ENCODE assay signal across 8 mouse cellular contexts in the genomic region with DNA sequence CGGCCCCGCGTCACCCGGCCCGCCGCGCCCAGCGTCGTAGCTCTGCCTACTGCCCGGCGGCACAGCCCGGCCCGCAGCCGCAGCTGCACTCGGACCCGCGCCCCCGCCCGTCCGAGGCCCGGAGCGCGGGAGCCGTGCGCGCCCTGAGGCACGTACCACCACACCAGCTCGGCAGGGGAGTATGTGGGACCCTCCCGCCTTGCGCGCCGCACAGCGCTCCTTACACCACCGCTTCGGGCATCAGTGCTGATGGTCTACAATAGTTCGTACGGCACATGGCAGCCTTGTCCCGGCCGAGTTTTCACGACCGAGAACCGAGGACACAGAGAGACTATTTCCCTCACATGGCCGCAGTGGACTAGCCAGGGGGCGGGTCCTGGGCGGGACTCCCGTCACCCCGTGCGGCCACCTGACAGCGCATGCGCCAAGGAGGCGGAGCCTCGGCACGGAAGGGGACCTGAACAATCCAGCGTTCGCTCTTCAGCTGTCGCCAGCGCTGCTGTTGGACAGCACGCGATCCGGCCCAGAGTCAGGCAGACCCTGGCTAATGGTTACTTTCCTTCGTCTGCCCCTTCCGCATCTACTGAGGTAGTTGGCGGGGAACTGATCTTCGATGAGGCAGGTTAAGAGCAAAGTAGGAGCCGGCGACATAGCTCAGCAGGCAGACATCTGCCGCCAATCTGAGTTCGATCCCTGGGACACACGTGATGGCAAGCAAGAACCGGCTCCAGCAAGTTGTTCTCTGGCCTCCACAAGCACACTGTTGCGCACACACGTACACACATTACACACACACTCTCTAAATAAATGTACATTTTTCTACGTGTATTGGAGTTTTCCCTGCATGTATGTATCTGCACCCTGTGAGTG. TPM values are rescaled to one million over a fixed set of nuclear protein-coding genes. Genes with fewer than 3 reads are reported as not detected.
DNase-seq lines count a peak whose midpoint lies in the region; ATAC-seq and TF ChIP-seq lines count a peak whose summit lies in the region.

A gene (minus strand): TSS at position 389 of the 870 bp plus-strand sequence.

- ATAC-seq in frontal cortex, adult (ENCODE audit: low TSS enrichment): peak; percentile 92
- ATAC-seq in lung, postnatal 0 days: peak; percentile 95

- under 1% methylated on average over 73 of the region's 73 CpGs for WGBS in hindbrain, embryonic 10.5 days
- under 1% methylated on average over 60 of the region's 73 CpGs for WGBS in lung, postnatal 0 days

- peak within 1 kb of the TSS; percentile 79 for H3K4me3 ChIP-seq in hindbrain, embryonic 10.5 days
- peak within 1 kb of the TSS; percentile 88 for H3K4me3 ChIP-seq in lung, postnatal 0 days (ENCODE audit: low read depth, low read length)

- H3K27me3 ChIP-seq in hindbrain, embryonic 10.5 days (ENCODE audit: insufficient read depth, poor library complexity, severe bottlenecking): no peaks in the 10 kb centered on the region
- no peaks in the 10 kb centered on the region for H3K27me3 ChIP-seq in lung, postnatal 0 days (replicated peaks; ENCODE audit: insufficient read depth, low read length)

- TF ChIP-seq EP300 in lung, postnatal 0 days (IDR thresholded peaks at IDR 0.05): no peak

- peak within 1 kb of the TSS; percentile 72 for H3K4me2 ChIP-seq in lung, postnatal 0 days (replicated peaks; ENCODE audit: low read depth, low read length)

- H3K36me3 ChIP-seq in hindbrain, embryonic 10.5 days: peaks cover 33% of the 10 kb centered on the region
- H3K36me3 ChIP-seq in lung, postnatal 0 days (ENCODE audit: insufficient read depth, low read length): peaks cover 10% of the 10 kb centered on the region

- peak within 1 kb of the TSS; percentile 75 for H3K9ac ChIP-seq in lung, postnatal 0 days (replicated peaks; ENCODE audit: low read depth)

- peak; percentile 31 for TF ChIP-seq CTCF in lung, postnatal 0 days (IDR thresholded peaks at IDR 0.05)

- no peaks in the 10 kb centered on the region for H3K9me3 ChIP-seq in hindbrain, embryonic 10.5 days
- H3K9me3 ChIP-seq in lung, postnatal 0 days (ENCODE audit: low read length): no peaks in the 10 kb centered on the region

- H3K27ac ChIP-seq in hindbrain, embryonic 10.5 days: peak within 1 kb of the TSS; percentile 95
- peak within 1 kb of the TSS; percentile 96 for H3K27ac ChIP-seq in lung, postnatal 0 days (ENCODE audit: low read length)

- peaks cover 24% of the 10 kb centered on the region for H3K4me1 ChIP-seq in hindbrain, embryonic 10.5 days (replicated peaks)
- H3K4me1 ChIP-seq in lung, postnatal 0 days (ENCODE audit: insufficient read depth, low read depth, low read length): peaks cover 7% of the 10 kb centered on the region

- peak; percentile 96 for DNase-seq in MN1 (ENCODE audit: low spot score)
- peak; percentile 97 for DNase-seq in cerebellum, adult 9-10 months
- peak; percentile 98 for DNase-seq in hindbrain, embryonic 10.5 days (ENCODE audit: low spot score)
- peak; percentile 94 for DNase-seq in layer of hippocampus, adult 9-11 months
- DNase-seq in lung, postnatal 0 days (ENCODE audit: low spot score): peak; percentile 96
- peak; percentile 96 for DNase-seq in ovary, postnatal 14 days (ENCODE audit: low spot score)
- DNase-seq in thymus, postnatal 14 days: peak; percentile 97

RNA-seq across cellular contexts. Expression of the gene that starts here (rescaled TPM):
- 48.7 and 55.6 TPM in 2 replicates for polyA plus RNA-seq in hindbrain, embryonic 10.5 days (2016; fragmentation: Nextera tagmentation; extraction: Ambion mirVana)
- polyA plus RNA-seq in lung, postnatal 0 days (2015; fragmentation: Nextera tagmentation; extraction: Ambion mirVana): 10.2 and 10.7 TPM in 2 replicates

Comparison
In these comparisons a context has a peak if more than half of its experiments do, and no peak if none do; other contexts are left out.
1. Peak in every context shown above with its lines: DNase-seq, ATAC-seq, H3K4me3 ChIP-seq and H3K27ac ChIP-seq.